Mouse (Mus musculus) olfactory bulb, adult 2 months (tissue): ENCODE measurements around the gene Gm21958.

ENCODE experiments used
- CTCF ChIP-seq: fragments of 200-500 bp; IDR thresholded peaks from 2 replicates; pipeline ENCODE4 v1.5.1; 2012; ENCODE audit warnings: low read depth, mild to moderate bottlenecking, low read length, moderate library complexity; ENCODE audit not compliant: insufficient read depth
- POLR2A ChIP-seq: fragments of 200-500 bp; IDR thresholded peaks from 2 replicates; pipeline ENCODE4 v1.6.1; 2012; ENCODE audit warnings: mild to moderate bottlenecking, low read depth, low read length, moderate library complexity; ENCODE audit not compliant: insufficient read depth

- TF ChIP-seq POLR2A (no peak), CTCF (no peak)
Measured at GRCm38 (mm10) chr3:54689091-54689490, 25.1 kb downstream of the Gm21958 start.
